Comparison of ENCODE assay signal across 8 mouse cellular contexts in the genomic region with DNA sequence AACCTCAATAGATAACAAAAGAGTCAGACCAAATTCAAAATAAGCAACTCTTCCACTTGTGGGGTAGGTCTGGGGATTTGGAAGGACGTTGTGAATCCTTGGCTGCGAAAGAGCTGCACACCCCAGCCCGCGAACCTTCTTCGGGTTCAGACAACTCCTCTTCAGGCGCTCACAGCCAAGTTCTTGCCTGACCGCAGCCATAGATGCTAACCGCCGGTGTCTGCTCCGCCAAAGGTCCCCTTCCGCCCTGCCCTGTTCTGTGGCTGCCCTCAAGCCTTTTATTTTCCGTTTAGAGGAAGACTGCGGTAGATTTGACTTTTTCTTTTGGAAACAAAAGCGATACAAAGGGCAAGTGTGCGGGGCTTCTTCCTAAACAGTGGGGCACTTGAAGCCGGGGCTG.
A peak's percentile ranks its signal among the peaks of the same experiment; 100 is the strongest.
DNase-seq lines count a peak whose midpoint lies in the region; ATAC-seq and TF ChIP-seq lines count a peak whose summit lies in the region.

No protein-coding gene starts in this region.

- TF ChIP-seq CTCF in left cerebral cortex, adult 2 months (IDR thresholded peaks at IDR 0.05), result no peak
- TF ChIP-seq CTCF in bone marrow macrophage, adult 2 months (IDR thresholded peaks at IDR 0.05; ENCODE audit: low read depth, low read length), result no peak
- TF ChIP-seq CTCF in olfactory bulb, adult 2 months (IDR thresholded peaks at IDR 0.05; ENCODE audit: insufficient read depth, low read depth, low read length), result no peak

- peaks cover 9% of the 10 kb centered on the region for H3K4me1 ChIP-seq in bone marrow macrophage, adult 2 months (ENCODE audit: control insufficient read depth, insufficient read depth, low read length)
- H3K4me1 ChIP-seq in liver, embryonic 12.5 days, result peaks cover 40% of the 10 kb centered on the region
- peaks cover 6% of the 10 kb centered on the region; the same call in 1 of the 2 replicates for H3K4me1 ChIP-seq in olfactory bulb, adult 2 months (ENCODE audit: control insufficient read depth, insufficient read depth, low read length)

- DNase-seq in left cerebral cortex, adult 2 months (ENCODE audit: extremely low spot score in 1 of 2, low spot score in 2 of 2), result peak in 1 of 2 experiments; percentile 23
- DNase-seq in left cerebral cortex, adult 11 months (ENCODE audit: low spot score), result no peak
- DNase-seq in heart, postnatal 4 days, result peak; percentile 18
- no peak for DNase-seq in c-Kit-positive CD71-positive TER-119-positive erythroid progenitor cells, embryonic 14.5 days (ENCODE audit: low spot score)
- no peak for DNase-seq in urinary bladder, postnatal 10 days (ENCODE audit: low spot score)

- TF ChIP-seq POLR2A in bone marrow macrophage, adult 2 months (IDR thresholded peaks at IDR 0.05; ENCODE audit: borderline replicate concordance, low read depth, low read length), result no peak
- no peak for TF ChIP-seq POLR2A in olfactory bulb, adult 2 months (IDR thresholded peaks at IDR 0.05; ENCODE audit: insufficient read depth, low read depth, low read length)

- no peak for ATAC-seq in liver, embryonic 12.5 days

- H3K27ac ChIP-seq in left cerebral cortex, adult 2 months, result no peak overlapping the region
- H3K27ac ChIP-seq in bone marrow macrophage, adult 2 months (ENCODE audit: insufficient read depth, low read depth, low read length), result no peak overlapping the region
- no peak overlapping the region for H3K27ac ChIP-seq in liver, embryonic 12.5 days
- no peak overlapping the region for H3K27ac ChIP-seq in olfactory bulb, adult 2 months (ENCODE audit: insufficient read depth, low read depth, low read length)

- peak overlapping the region; percentile 49 for H3K4me2 ChIP-seq in liver, embryonic 12.5 days

- peak overlapping the region; percentile 43; the same call in 1 of the 2 replicates for H3K9ac ChIP-seq in liver, embryonic 12.5 days

- H3K9me3 ChIP-seq in liver, embryonic 12.5 days (replicated peaks), result no peaks in the 10 kb centered on the region

- 3% methylated on average over 16 of the region's 16 CpGs for WGBS in liver, embryonic 12.5 days (ENCODE audit: insufficient replicate concordance)
- 4% methylated on average over 16 of the region's 16 CpGs for WGBS in olfactory bulb, adult 2 months

- H3K27me3 ChIP-seq in liver, embryonic 12.5 days (replicated peaks), result peaks cover 78% of the 10 kb centered on the region

- no peaks in the 10 kb centered on the region for H3K36me3 ChIP-seq in liver, embryonic 12.5 days

- intact Hi-C loops in left cerebral cortex, adult 2 months (cut with DNase I), result no loop called here

- H3K4me3 ChIP-seq in left cerebral cortex, adult 2 months, result peak overlapping the region; percentile 30; the same call in 1 of the 2 replicates
- peak overlapping the region; percentile 26 for H3K4me3 ChIP-seq in bone marrow macrophage, adult 2 months (ENCODE audit: insufficient read depth, low read length)
- H3K4me3 ChIP-seq in liver, embryonic 12.5 days, result peak overlapping the region; percentile 26
- peak overlapping the region; percentile 43 for H3K4me3 ChIP-seq in olfactory bulb, adult 2 months (ENCODE audit: insufficient read depth, low read depth, low read length)
